In genomic region chr11:54844424-54844823, GRCm38 (mm10) we compare ENCODE assay signal across 9 mouse cellular contexts. TPM values are rescaled to one million over a fixed set of nuclear protein-coding genes. Genes with fewer than 3 reads are reported as not detected.
A peak's percentile ranks its signal among the peaks of the same experiment; 100 is the strongest.
DNase-seq lines count a peak whose midpoint lies in the region; ATAC-seq and TF ChIP-seq lines count a peak whose summit lies in the region.
"Had no signal": no experiment of that assay in that cellular context is flagged by ENCODE, and none has a peak within 500 bp of the region (broad histone marks: within the 10 kb centered on the region; RNA-seq: fewer than 3 reads in every experiment).

No protein-coding gene starts in this region.

- no peak overlapping the region for H3K9ac ChIP-seq in heart, embryonic 15.5 days

- TF ChIP-seq CTCF in spleen, adult 2 months (IDR thresholded peaks at IDR 0.05; ENCODE audit: extremely low read depth, insufficient read depth, insufficient read length, insufficient replicate concordance): no peak

- H3K9me3 ChIP-seq in heart, embryonic 15.5 days (replicated peaks): no peaks in the 10 kb centered on the region

- no peaks in the 10 kb centered on the region for H3K27me3 ChIP-seq in heart, embryonic 15.5 days
- no peaks in the 10 kb centered on the region for H3K27me3 ChIP-seq in spleen, adult 2 months (ENCODE audit: control insufficient read depth, insufficient read depth, low read length)

- intact Hi-C loops in heart, postnatal 14 days (cut with DNase I): no loop called here

- TF ChIP-seq POLR2A in spleen, adult 2 months (IDR thresholded peaks at IDR 0.05; ENCODE audit: low read depth, low read length): no peak; the same call in 1 of the 2 replicates

- H3K27ac ChIP-seq in heart, embryonic 15.5 days: peak overlapping the region; percentile 56
- peak overlapping the region; percentile 70 for H3K27ac ChIP-seq in spleen, adult 2 months (ENCODE audit: insufficient read depth, low read length)

- no peaks in the 10 kb centered on the region for H3K36me3 ChIP-seq in heart, embryonic 15.5 days
- H3K36me3 ChIP-seq in spleen, adult 2 months (ENCODE audit: control insufficient read depth, insufficient read depth, low read length): no peaks in the 10 kb centered on the region

- ATAC-seq in heart, embryonic 15.5 days (replicated peaks; ENCODE audit: insufficient number of reproducible peaks, insufficient read depth, low FRiP score, low read depth): no peak
- peak; percentile 96 for ATAC-seq in CD4-positive, CD25-positive, alpha-beta regulatory T cell, adult 4 months

- 55% methylated on average over 9 of the region's 9 CpGs for WGBS in heart, embryonic 15.5 days
- 1% methylated on average over 9 of the region's 9 CpGs for WGBS in spleen, adult 2 months

- H3K4me1 ChIP-seq in heart, embryonic 15.5 days (replicated peaks): peaks cover 5% of the 10 kb centered on the region; the same call in 1 of the 2 replicates
- H3K4me1 ChIP-seq in spleen, adult 2 months (ENCODE audit: control insufficient read depth, insufficient read depth, insufficient read length): peaks cover 6% of the 10 kb centered on the region; the same call in 1 of the 2 replicates

- H3K4me3 ChIP-seq in heart, embryonic 15.5 days: no peak overlapping the region
- H3K4me3 ChIP-seq in spleen, adult 2 months (ENCODE audit: extremely low read depth, insufficient read depth, insufficient read length): peak overlapping the region; percentile 19

- DNase-seq in heart, postnatal 14 days: no peak
- DNase-seq in liver: peak; percentile 28
- DNase-seq in spleen, adult 2 months (ENCODE audit: low read depth in 1 of 2, low spot score in 2 of 2): peak; percentile 47 to 66
- DNase-seq in kidney, adult 11 months: no peak
- no peak for DNase-seq in left cerebral cortex, adult 11 months (ENCODE audit: low spot score)
- no peak for DNase-seq in retina, postnatal 1 day
- DNase-seq: cerebellum, postnatal 14 days had no signal

- H3K4me2 ChIP-seq in heart, embryonic 15.5 days: peak overlapping the region; percentile 25; the same call in 1 of the 2 replicates

RNA-seq across cellular contexts. Expression of gene Lyrm7, which starts 16.3 kb away (rescaled TPM):
- 17.5 and 24.7 TPM in 2 replicates for polyA plus RNA-seq in heart, embryonic 15.5 days (2015; fragmentation: Nextera tagmentation; extraction: Ambion mirVana)
- 10 to 100 TPM; 28.0 to 29.4 TPM for total RNA-seq in heart, postnatal 14 days (2021)
- polyA plus RNA-seq in CD4-positive, CD25-positive, alpha-beta regulatory T cell, adult 4 months (2017; shearing (Covaris generic)): 1 to 10 TPM; 3.4 to 8.4 TPM
- 0.42 and 0.48 TPM in 2 replicates for polyA plus RNA-seq in spleen, adult 2 months (2012; rRNA removed)

RNA-seq across cellular contexts. Expression of gene Hint1, which starts 21.8 kb away (rescaled TPM):
- polyA plus RNA-seq in heart, embryonic 15.5 days (2015; fragmentation: Nextera tagmentation; extraction: Ambion mirVana): 497 and 753 TPM in 2 replicates
- total RNA-seq in heart, postnatal 14 days (2021): 100 to 1,000 TPM; 259 to 264 TPM
- 100 to 1,000 TPM; 375 to 447 TPM for polyA plus RNA-seq in CD4-positive, CD25-positive, alpha-beta regulatory T cell, adult 4 months (2017; shearing (Covaris generic))
- polyA plus RNA-seq in spleen, adult 2 months (2012; rRNA removed): 164 and 168 TPM in 2 replicates

RNA-seq across cellular contexts. Expression of gene Cdc42se2, which starts 56.9 kb away (rescaled TPM):
- polyA plus RNA-seq in heart, embryonic 15.5 days (2015; fragmentation: Nextera tagmentation; extraction: Ambion mirVana): 53.2 and 66.5 TPM in 2 replicates
- 10 to 100 TPM; 28.8 to 28.9 TPM for total RNA-seq in heart, postnatal 14 days (2021)
- 100 to 1,000 TPM; 369 to 477 TPM for polyA plus RNA-seq in CD4-positive, CD25-positive, alpha-beta regulatory T cell, adult 4 months (2017; shearing (Covaris generic))
- 55.8 and 58.5 TPM in 2 replicates for polyA plus RNA-seq in spleen, adult 2 months (2012; rRNA removed)

RNA-seq across cellular contexts. Expression of gene Gpx3, which starts 57.8 kb away (rescaled TPM):
- polyA plus RNA-seq in heart, embryonic 15.5 days (2015; fragmentation: Nextera tagmentation; extraction: Ambion mirVana): 751 and 850 TPM in 2 replicates
- total RNA-seq in heart, postnatal 14 days (2021): 100 to 1,000 TPM in 1 of 2 experiments, 10 to 100 TPM in 1; 93.6 to 153 TPM
- polyA plus RNA-seq in CD4-positive, CD25-positive, alpha-beta regulatory T cell, adult 4 months (2017; shearing (Covaris generic)): 1 to 10 TPM; 1.2 to 1.3 TPM
- 62.8 and 70.0 TPM in 2 replicates for polyA plus RNA-seq in spleen, adult 2 months (2012; rRNA removed)

Comparison
In these comparisons a context has a peak if more than half of its experiments do, and no peak if none do; other contexts are left out.
1. DNase-seq: peak in liver (single experiment) and spleen, adult 2 months (2 of 2); none in heart, postnatal 14 days (0 of 2), kidney, adult 11 months (single experiment), left cerebral cortex, adult 11 months (single experiment) and retina, postnatal 1 day (single experiment).